Mouse (Mus musculus) heart, postnatal 0 days (tissue): Measurements from ENCODE around the gene Cdh1.

Source experiments
- CTCF ChIP-seq: IDR thresholded peaks from 2 replicates; pipeline ENCODE4 v1.5.1; 2016; ENCODE audit warnings: antibody characterized with exemption, control low read depth, low read depth
- EP300 ChIP-seq: IDR thresholded peaks from 2 replicates; pipeline ENCODE4 v1.6.1; 2016; ENCODE audit warnings: antibody characterized with exemption, low read depth

DNA sequence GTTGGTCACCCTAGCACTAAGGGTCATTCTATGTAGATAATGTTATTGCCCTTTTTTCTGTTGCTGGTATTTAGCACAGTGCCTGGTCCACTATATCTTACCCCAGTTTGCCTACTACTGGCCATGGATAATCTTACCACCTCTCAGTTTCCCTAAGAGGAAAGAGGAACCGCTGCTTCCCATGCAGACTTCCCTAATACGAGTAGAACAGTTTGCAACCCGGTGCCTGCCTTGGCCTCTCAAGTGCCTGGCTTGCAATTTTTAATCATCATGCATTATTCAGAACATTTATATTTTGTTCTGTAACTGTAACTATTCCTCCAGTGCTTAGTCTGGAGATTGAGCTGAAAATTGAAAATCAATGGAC is 17.5 kb upstream of the Cdh1 start:
- TF ChIP-seq EP300 (no peak), CTCF (no peak)
